Mouse (Mus musculus) brain, adult 2 months (tissue): ENCODE data around the gene Inpp5f.
"Not testable (repeated sequence)": the region's sequence is repeated elsewhere in the genome, so short reads cannot be mapped to it uniquely, and the experiment has no call there.

Source experiments
- DNase-seq: peaks from one replicate; pipeline ENCODE4 v3.0.0; 2011; ENCODE audit warnings: low read depth, low spot score

The Inpp5f gene

DNA sequence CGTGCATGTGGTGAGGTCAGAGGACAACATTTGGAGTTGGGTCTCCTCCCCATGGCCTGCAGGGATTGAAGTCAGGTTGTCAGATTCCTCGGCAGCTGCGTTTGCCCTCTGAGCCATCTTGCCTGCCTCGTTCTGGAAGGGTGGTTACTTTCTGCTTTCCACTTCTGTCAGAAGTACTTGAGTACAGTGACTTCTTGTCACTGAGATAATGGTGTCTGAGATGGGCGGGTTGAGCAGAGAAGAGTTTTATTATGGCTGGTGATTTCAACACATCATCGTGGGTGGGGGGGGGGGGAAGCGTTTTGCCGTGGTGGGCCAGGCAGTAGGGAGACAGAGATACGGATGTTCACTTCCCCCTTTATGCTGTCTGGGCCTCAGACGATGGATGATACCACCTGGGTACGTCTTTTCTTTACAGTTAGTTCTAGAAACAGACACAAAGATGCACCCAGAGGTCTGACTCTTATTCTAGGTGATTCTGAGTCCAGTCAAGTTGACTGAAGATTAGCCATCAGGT, 53.8 kb downstream of the Inpp5f start:
- DNase-seq: no peak

DNA sequence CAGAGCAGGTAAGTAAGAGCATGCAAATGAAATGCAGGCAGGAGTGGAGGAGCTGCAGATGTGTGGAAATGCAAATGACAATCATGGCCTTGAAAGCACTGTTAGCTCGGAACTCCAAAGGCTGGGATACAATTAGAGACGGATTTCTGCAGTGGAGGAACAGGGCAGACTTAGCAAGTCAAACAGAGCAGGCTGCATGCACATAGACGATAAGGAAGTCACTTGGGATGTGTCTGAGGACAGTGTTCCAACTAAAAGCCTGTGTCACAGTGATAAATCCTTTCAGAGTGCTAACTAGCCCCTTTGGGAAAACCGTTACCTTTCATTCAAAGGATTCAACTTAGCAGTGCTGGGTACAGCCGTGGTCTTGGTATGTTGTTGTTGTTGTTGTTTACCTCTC, 56.7 kb downstream of the Inpp5f start:
- DNase-seq: no peak

DNA sequence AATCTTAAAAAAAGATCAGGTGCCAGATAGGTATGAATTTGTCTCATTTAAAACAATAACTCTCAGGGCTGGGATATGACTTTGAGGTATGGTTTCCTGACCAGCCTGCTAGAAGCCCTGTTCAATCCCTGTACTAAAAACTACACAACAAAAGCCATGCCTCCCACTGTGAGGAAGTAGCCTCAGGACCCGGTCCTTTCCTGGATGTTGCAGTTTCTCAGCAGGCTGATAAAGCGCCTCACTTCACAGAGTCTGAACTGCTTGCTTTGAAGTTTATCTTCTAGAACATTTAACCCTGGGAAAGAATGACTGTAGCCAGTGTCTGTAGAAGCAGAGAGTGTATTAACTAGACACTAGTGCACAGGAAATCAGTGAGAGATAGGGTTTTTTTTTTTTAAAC, 57.7 kb downstream of the Inpp5f start:
- no peak for DNase-seq

DNA sequence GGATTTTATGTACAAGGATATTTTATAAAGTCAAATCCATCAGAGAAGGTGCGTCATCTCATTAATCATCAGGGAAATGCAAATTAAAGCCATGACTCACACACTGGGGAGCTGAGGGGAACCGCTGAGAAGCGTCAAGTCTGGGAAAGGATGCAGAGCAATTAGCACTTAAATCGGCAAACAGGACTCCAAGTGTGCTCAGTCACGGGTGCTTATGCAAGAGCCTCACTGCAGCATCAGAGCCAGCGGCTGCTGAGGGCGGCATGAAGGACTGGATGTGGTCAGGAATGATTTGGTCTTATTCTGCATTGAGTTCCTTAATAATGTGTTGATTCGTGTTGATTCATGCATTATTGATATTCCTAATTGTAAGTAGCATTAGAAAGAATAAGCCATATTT, 60.8 kb downstream of the Inpp5f start:
- DNase-seq: peak; percentile 98

DNA sequence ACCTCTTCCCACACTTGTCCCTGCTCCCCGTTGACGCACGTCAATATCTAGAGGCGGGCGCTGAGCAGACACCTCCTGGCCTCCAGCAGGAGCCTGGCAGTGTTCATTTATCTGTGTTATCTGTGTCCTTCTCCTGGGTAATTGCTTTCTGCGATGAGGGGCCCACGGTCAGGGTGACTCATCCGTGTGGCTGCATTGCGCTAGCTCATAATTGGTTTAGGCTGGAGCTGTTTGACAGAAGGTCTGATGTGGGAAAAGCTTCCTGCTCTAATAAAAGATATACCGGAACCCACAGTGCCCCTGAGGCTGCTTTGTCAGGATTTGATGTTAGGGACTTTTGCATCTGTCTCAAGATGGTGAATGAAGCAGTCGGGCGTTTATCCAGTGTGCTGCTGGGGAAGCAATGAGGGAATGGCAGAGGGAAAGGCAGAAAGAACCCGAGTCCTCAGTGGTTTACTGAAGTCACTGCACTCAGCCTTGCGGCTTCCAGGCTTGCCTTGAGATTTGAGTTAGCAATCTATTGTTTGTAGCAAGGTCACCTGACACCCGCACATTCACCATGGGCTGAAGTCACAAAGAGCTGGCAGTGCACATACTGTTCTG, 61.4 kb downstream of the Inpp5f start:
- peak; percentile 90 for DNase-seq

DNA sequence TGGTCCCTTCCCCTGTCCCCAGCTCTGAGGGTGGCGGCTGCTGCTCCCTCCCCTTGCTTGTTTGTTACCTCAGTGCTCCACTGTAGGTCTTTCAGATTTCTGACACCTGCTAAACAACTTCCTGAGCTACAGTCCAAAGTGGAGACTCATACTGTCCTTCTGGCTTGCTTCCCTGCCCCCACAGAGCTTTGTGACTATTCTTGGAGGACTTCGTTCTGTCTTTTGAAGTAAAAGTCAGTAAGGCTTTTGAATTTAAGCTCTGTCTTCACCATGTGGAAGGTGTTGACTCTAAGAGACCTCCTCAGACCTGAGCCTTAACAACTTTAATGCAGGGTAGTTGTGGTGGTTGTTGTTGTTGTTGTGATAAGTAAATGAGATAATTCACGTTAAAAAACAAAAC, 67.4 kb downstream of the Inpp5f start:
- DNase-seq: no peak

DNA sequence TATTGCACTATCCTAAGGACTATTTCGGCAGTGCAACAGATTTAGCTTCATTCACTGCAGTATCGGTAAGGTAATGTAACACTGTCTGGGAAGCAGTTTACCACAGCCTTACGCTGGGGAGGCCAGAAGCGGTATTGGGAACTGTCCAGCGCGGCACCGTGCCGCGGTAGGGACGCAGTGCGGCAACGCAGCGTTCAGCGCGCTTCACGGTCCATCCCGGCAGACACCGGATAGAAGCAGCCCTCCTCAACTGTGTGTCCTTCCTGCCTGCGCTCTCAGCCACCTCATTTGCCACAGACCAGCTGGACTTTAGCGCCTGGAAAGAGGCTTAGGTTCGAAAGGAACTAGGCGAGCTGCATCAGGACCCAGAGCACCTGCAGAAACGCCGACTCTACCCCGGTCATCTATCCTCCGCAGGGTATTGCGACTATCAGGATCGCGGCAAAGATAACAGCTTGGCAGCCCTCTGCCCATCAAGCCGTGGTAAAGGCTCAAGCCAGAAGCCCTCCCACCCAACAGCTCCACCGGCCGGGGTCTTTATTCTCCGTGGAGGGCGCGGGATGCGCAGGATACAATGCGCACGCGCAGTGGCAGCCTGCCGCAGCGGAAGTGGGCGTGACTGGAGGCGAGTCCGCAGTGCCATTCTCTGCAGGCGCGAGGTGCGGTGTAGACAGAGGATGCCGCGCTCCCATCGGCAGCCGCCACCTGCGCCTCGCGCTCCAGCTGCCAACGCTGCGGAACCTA, 76.9 kb downstream of the Inpp5f start:
- peak; percentile 92 for DNase-seq

DNA sequence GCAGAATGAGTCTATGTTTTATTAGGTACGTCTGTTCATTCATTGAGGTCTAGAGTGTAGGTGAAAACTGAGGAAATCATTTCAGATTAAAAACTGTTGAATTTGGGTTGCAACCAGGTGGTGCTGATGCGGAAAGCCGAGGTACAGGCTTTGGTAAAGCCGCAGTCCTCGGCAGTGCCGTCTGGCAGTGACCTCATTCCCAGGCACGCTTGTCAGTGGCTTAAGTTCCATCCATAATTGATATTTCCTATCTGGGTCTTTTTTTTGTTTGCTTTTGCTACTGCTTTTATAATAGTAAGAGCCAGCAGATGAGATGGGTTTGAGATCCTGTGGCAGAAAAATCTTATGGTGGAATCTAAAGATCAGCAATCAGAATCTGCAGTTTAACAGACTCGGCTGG, 78.2 kb downstream of the Inpp5f start:
- peak; percentile 66 for DNase-seq

DNA sequence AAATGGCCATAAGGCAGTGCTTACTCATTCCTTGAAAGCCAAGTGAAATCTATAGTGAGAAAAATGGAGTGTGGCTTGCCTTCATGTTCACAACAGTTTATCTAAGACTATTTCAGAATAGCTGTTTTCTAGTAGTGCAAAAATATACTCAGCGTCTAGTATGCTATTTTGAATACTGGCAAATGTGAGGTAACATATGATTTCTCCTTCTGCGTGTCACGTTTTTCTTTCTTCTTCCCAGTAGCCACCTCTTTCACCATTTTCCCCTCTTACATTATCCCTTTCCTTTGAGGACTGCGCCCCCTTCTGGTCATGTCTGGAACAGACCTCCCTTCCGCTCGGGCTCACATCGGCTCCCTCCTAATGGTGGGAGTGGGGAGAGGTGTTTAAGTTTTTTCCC, 78.9 kb downstream of the Inpp5f start:
- peak; percentile 95 for DNase-seq

DNA sequence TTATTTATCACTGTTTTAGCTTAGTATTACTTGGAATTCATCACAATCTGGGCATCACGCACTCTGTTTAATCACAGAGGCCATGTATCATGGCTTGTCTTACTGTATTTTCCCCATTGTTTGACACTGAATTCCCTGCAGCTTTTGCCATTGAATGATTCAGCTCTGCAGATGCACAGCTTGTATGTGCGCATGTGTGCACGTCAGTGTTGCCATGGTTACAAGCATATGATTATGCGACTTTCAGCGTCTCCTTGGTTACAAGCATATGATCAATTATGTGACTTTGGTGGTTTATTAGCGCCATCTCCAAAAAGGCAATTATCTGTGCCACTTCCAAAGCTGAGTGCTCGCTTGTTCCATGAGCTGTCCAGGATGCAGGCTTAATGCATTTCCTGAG, 79.7 kb downstream of the Inpp5f start:
- DNase-seq: peak; percentile 96

DNA sequence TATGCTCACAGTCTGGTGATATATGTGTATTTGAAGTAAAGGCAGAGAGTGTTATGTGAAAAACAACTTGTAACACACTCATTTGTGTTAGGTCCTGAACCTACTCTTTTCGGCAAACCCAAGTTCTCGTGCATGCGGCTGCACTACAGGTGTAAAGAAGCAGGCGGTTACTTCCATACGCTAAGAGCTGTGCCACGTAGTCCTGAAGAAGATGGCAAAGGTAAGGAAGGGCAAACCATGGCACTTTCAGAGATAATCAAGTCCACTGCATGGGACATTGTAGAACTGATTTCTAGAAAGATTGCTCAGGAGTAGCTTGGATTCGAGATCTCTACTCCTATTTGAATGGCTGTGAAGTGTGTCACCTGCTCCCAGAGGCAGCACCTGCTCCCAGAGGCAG, 81.0 kb downstream of the Inpp5f start:
- DNase-seq: no peak

DNA sequence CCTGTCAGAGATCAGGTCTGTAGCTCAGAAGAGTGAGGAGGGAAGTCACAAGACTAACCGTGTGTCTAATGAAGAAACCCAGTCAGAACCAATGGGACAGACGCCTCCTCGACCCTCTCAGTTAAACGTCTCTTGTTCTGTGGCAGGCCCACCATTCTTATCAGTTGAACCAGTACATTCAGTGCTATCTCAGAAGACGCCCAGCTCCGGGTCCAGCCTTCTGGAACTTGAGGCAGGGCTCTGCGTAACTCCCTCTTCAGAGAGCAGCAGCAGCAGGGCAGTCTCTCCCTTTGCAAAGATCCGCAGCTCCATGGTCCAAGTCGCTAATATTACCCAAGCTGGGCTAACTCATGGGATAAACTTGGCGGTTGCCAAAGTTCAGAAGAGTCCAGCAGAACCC, 83.7 kb downstream of the Inpp5f start:
- no peak for DNase-seq

DNA sequence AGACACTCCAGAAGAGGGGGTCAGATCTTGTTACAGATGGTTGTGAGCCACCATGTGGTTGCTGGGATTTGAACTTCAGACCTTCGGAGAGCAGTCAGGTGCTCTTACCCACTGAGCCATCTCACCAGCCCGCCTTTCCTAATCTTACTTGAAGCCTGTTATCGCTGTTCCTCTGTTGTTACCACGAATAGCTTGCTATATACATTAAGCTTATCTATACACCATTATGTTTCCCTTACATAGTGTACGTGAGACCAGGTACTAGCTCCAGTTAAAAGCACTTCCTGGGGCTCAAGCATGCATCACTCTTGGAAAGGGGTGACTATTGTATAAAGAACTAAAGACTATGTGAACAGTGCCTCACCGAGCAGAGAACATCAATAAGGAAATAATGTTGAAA, 88.8 kb downstream of the Inpp5f start:
- DNase-seq: not testable (repeated sequence)

DNA sequence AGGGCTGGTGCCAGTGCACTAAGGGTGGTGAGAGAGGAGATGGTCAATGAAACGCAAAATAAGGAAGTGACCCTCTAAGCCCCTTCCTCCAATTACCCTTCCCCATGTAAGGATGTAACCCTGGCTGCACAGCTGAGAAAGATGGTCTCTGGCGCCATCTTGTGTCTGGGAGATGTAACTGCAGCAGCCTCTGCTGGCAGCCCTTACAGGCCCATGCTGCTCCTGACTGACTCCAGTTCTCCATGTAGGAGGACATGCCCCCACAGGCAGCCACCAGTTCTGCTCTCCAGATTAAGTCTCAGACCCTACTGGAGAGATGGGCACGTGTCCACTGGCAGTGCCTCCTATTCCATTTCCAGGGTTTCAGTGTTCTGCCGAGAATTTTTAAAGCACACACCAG, 94.6 kb downstream of the Inpp5f start:
- peak; percentile 81 for DNase-seq

DNA sequence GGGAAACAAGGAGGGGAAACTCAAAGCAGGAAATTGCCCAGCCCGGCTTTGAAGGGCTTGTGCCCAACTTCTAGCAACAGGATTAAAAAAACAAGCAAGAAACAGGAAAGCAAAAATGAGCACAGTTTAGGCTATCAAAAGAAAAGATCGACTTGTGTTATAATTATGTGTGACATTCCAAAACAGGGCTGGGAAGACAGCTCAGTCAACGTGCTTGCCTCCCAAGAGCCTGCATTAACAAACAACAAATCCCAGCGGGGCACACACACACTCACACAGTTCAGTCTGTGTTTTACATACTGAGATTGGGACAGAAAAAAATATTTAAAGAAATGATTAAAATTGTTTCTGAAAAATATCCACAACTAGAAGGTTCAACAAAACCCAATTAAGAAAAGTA, 106.9 kb downstream of the Inpp5f start:
- DNase-seq: no peak

DNA sequence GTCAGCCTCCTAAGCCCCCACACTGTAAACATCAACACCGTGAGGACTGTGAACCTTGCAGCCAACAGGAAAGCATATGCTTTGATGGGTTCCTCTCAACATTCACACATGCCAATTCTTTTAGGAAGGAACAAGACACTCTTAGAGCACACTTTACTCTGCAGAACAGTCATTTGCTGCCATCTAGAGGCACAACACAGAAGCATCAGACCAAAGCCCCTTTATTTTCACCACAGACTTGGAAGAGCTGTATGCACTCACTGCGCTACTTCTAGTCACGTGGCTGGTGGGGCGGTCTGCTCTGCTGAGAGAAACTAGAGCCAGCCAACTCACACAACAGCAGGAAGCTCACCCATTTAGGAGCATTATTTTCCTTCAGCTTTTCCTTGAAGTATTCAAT, 113.6 kb downstream of the Inpp5f start:
- peak; percentile 94 for DNase-seq

DNA sequence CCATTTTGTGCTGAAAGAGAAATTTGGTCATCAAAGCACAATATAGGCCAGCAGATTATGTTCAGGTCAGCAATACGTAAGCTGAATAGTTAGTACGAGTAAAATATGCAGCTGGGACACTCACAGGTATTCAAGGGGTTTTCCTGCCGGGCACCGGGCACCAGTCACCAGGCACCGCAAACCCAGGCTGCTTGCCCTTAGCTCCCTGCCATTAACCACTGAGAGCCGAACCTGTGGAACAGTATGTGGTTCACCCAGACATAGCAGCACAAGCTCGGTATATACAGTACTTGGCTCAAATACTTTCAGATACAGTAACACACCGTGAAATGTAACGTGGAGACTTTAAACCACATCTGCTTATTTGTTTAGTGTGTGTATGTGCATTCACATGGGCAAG, 114.1 kb downstream of the Inpp5f start:
- DNase-seq: no peak

DNA sequence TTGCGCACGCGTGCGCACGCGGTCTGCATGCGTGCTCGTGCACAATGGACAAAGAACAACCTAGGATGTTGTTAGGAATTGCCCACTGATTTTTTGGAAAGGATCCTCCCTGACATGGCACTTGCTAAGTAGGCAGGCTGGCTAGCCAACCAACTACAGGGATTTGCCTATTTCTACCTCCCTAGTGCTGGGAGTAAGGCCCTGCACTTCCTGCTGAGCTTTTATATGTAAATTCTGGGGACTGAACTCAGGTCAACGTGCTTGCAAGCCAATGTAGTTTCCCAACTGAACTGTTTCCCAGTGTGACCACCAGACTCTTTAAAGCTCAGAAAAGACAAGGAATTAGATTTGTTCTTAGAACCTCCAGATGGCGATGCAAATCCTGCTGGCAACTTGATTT, 115.9 kb downstream of the Inpp5f start:
- DNase-seq: no peak

DNA sequence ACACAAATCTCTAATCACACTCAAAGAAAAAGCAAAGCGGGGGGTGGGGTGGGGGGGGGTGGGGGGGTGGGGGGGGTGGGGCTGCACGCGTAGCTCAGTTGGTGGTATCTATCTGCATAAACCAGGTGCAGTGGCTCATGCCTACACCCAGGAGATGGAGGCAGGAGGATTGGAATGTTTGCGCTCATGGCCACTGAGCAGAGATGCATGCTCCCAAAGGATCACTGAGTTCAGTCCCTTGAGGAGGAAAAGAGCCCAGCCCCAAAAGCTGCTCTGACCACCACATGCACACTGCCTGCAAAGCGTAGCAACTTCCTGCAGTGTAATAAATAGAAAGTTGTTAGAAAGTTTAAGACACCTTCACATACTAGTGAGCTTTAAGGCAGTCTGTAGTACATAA, 116.6 kb downstream of the Inpp5f start:
- no peak for DNase-seq

DNA sequence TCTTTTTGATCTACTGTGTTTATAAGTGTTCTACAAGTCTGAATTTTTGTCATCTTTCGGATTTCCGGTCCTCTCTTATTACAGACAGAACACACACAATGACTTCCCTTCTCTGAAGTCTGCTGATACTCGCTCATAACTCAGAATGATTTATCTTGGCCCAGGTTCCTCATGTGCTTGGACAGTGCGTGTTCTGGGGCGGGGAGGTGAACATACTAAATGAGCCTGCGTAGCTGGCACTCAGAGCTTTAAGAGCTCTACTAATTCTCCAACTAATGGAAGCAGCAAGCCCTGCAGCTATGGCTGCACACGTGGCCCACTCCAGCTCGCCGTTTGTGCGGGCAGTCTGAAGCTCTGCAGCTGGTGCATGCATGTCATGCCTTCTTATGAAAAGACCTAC, 117.6 kb downstream of the Inpp5f start:
- DNase-seq: no peak

DNA sequence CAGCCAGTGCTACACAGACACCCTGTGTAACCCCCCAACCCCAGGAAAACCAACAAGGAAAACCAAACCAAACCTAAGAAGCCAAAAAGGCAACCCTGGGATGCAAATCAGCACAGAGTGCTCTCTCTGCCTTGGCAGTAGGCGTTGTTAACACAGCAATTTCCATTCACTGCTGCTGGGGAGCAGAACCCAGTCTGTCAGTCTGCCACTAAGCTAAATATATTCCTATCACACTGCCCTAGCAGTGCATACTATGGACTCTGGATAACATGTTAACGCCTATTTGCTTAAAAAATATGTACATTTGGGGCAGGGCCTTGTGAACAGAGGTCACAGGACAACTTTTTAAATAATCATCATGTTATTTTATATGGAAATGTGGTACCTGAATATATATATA, 120.5 kb downstream of the Inpp5f start:
- DNase-seq: peak; percentile 65

DNA sequence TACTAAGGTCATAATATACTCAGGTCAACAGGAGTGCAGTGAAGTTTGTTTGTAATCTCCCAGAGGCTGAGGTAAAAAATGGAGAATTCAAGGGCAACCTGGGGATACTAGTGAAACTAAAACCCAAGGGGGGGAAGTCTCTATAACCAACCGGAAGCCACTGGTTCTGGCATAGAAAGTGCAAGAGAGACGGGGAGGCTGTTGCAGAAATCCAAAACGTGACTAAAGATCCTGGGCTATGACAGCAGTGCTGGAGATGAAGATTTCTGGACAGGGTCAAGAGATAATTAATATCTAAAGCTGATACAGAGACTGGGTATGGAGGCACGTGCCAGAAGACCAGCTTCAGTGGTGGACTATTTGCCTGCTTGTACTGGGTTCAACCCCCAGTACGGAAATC, 126.9 kb downstream of the Inpp5f start:
- DNase-seq: no peak

DNA sequence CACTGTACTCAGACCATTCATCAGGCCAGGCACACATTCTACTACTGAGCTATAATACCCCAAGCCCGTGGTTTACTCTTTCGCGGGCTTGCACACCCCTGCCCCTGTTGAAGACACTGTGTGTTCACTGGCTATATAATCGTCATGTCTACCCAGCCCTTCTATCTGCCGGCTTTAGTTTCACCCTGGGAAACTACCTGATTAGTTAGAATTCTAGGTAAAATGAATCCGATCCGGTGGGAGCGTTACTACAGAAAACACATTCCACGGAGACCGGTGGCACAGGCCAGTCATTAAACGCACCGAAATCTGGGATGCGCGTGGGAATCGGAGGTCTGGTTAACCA, 128.0 kb downstream of the Inpp5f start:
- no peak for DNase-seq
